Mouse (Mus musculus): Measurements from ENCODE around the gene Adap1.

The Adap1 gene

DNA sequence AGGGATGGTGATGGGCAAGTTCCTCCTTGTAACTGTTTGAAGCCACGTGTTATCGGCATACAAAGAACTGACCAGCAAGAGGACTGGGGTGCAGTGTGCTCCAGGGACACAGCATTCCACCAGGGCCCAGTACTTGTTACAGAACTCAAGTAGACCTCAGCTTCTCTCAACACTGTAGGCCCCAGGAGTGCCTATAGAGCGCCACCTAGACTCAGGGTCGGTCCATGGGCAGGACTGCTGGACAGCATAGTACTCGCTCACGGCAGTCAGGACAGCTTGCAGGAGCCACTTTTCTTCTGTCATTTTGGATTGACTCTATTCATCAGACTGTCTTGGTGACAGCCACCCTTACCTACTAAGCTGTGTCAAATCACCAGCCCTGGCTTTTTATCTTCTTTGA is 70.5 kb downstream of the Adap1 start:
- ATAC-seq (ENCODE audit: insufficient number of reproducible peaks, low FRiP score, low TSS enrichment), result no peak

DNA sequence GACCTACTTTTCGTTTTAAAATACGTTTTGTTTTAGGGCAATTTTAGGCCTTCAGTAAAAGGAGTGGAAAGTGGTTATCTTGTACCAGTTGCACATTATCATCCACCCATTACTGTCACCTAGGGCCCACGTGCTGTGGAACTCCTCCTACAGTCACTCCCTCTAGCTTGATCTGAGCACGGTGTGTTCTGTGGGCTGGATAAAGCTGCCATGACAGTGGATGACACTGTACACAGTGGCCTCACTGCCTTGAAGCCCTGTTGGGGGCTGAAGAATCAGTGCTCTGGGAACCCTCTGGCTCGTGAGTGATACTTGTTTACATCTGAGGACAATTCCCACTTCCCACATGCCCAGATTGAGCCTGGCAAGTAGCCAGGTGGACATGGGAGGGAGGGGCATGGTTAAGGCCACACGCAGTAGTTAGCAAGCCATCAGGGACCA is 72.1 kb downstream of the Adap1 start:
- no peak for ATAC-seq (ENCODE audit: insufficient number of reproducible peaks, low FRiP score, low TSS enrichment)

DNA sequence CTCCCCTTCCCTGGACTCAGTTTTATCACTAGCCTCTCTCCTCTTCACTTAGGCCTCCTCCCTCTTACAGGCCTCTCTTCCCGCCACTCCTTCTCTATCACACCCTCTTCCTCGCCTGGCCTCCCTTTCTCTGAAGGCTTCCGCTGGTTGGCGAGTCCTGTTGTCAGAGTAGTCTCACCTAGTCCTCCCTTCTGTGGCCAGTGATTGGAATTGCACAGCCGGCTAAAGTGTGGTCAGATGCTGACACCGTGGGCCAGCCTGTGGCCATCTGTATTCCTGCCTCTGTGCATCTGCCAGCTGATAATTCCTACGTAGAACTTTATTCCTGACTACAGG is 72.5 kb downstream of the Adap1 start:
- ATAC-seq (ENCODE audit: insufficient number of reproducible peaks, low FRiP score, low TSS enrichment), result peak; percentile 22; the same call in 1 of the 2 replicates

DNA sequence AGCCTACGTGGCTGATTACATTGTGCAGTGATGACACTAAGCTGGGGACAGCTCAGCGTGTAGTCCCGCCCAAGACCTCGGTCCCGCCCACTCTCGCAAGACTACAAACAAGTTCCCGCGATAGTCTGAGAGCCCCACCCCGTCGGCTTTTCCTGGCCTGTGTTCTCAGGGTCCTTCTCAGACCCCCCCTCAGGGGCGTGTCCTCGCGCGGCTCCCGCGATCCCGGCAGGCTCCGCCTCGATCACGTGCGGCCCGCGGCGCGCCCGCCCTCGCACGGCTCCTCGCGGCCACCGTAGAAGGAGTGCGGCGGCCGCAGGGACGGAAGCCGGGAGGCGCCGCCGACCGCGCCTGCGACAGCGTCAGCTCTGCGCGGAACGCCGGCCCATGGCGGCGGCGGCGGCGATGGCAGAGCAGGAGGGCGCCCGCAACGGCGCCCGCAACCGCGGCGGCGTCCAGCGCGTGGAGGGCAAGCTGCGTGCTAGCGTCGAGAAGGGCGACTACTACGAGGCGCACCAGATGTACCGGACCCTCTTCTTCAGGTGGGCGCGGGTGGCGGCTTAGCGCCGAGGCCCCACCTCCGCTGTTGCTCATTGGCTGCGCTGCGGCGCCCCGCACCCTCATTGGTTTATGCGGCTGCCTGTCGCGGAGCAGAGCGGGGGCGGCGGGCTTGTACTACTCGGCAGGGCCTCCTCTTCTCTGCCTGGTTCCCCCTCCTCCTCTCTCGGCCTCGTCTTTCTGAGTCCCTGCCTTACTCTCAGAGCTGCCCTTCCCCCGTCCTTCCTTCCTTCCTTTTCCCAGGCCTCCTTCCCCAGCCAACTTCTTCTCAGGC is 73.1 kb downstream of the Adap1 start, which contains the start of gene Get4:
Gene Get4, plus strand, starts transcription at position 244 of the 829 bp plus-strand sequence.
- peak; percentile 90 for ATAC-seq (ENCODE audit: insufficient number of reproducible peaks, low FRiP score, low TSS enrichment)

DNA sequence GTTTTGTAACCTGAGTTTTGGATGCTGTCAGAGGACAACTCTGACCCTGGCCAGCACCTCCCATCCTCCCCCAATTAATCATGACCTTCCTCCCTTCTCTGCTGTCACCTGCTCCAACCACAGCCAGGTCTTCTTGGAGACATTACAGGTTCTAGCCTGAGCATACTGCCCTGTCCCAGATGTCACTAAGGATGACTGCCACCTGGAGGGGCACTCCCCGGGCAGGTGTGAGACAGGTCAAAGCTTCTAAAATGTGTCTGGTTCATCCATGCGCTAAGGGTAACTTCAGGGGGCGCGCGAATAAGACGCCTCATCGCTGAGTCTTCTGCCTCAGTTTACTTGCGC is 73.7 kb downstream of the Adap1 start:
- ATAC-seq (ENCODE audit: insufficient number of reproducible peaks, low FRiP score, low TSS enrichment), result 0 out of 2 replicates have a peak, but pooled peaks have one; percentile 26

DNA sequence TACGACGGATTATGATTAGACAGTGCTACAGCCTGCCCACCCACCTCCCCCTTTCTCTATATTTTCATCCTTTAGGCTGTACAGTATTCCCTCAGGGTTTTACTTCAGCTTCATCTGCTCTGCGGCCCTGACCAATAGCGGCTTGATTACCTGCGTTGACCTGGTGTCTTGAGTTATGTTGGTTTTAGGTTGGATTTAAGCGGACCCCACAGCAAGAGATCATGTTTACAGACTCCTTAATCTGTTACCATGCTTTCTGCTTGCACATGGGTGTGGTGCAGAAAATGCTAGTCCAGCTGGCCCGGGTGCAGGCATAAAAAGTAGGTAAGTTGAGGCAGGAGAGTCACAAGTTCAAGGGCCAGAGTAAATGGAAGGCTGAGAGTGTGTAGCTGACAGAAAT is 74.1 kb downstream of the Adap1 start:
- no peak for ATAC-seq (ENCODE audit: insufficient number of reproducible peaks, low FRiP score, low TSS enrichment)

DNA sequence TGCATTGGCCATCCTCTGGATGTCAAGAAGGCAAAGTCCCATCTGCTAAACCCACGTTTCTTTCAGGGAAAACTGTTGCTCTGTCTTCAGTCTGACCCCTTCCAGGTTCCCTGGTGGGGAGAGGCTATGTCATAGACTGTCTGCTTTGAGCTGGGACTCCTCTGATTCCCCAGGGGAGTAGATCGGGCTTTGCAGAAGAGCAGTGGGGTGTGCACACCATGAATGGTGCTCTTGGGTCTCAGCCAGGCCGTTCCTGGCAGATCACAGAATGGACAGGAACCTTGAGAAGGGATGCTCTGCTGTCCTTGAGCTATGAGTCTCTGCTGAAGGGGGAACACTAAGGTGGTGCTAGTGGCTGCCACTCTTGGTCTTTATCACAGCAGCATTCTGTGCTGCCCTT is 76.6 kb downstream of the Adap1 start:
- no peak for ATAC-seq (ENCODE audit: insufficient number of reproducible peaks, low FRiP score, low TSS enrichment)

DNA sequence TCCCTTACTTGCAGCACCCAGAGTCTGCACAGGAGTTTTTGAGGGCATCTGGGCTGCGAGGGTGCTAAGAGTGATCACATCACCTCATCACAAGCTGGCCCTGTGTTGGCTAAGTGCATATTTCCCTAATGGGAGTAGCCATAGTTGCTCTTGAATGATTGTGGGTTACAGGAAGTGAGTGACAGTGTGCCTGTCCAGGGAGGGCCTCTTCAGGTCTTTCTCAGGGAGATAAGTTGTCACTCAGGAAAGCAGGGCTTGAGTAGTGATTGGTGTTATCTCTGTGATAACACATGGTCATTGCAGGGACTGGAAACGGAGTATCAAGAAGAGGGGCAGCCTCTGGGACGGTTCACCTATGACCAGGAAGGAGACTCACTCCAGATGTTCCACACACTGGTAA is 77.7 kb downstream of the Adap1 start:
- no peak for ATAC-seq (ENCODE audit: insufficient number of reproducible peaks, low FRiP score, low TSS enrichment)

DNA sequence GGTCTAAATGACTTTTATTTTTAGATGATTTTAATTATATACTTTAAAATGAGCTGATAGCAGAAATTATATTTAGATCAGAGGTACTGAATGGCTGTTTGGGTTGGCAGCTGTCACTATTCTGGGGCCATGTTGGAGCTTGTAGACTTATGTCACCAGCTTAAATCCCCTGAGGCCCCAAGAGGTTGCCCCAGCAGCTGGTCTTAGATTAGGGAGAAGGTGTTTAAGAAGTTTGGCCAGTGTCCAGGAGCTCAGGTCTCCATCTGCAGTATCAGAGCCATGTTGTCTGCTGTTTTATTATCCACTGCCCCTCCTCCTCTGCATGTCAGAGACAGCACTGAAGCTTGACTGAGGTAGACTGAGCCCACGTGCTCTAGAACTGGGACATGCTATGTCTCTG is 82.0 kb downstream of the Adap1 start:
- no peak for ATAC-seq (ENCODE audit: insufficient number of reproducible peaks, low FRiP score, low TSS enrichment)

DNA sequence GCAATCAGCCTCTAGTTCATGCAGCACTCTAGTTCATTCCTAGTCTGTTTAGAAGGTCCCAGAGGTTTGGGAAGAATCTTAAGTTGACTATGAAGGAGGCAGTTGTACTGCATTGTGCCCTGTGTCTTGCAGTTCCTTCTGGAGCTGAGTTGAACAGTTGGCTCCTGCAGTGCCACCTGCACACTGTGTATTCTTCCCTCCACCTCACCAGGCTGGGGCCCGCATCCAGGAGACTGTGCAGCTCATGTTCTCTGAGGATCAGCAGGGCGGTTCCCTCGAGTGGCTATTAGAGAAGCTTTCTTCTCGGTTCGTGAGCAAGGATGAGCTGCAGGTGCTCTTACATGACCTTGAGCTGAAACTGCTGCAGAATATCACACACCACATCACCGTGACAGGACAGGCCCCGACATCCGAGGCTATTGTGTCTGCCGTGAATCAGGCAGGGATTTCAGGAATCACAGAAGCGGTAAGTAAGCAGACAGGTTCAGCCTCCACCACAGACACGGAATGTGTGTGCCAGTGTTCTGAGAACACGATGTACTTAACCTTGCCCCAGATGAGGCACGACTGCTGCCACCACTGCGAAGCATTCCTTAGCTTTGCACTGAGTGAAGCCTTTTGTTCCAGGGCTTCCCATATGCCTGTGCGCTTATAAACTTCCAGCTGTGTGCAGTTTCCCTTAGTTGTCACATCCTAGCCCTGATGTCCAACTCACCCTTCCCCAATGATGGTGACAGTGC is 84.2 kb downstream of the Adap1 start:
- ATAC-seq (ENCODE audit: insufficient number of reproducible peaks, low FRiP score, low TSS enrichment), result no peak

DNA sequence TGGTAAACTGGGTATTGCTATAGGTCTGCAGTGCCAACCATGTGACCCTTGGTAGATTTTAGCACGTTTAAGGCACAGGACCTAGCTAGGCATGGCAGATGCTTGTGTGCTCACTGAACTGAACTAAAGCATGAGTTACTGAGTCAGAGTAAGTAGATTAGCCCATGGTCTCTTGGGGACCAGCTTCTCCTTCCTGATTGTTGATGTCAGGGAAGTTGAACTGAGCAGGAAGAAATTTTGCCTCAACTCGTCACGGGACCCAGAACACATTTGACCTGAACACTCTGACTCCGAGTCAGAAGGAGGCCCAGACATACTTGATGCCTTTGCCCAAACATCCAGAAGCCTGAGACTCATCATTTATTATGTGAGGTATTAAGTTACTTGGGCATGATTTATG is 88.0 kb downstream of the Adap1 start:
- no peak for ATAC-seq (ENCODE audit: insufficient number of reproducible peaks, low FRiP score, low TSS enrichment)

DNA sequence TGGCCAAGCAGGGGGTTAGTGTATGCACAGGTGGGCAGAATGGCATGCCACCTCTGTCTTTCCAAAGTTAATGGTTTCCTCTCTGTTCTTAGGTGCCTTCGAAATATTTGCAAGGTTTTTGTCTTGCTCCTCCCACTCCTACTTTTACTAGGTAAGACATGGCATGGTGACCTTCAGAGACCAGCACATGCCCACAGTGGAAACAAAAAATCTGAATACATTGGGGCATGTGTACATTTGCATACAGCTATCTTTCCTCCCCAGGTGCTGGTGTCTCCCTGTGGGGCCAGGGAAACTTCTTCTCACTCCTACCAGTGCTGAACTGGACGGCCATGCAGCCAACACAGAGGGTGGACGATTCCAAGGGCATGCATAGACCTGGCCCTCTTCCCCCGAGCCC is 91.0 kb downstream of the Adap1 start:
- no peak for ATAC-seq (ENCODE audit: insufficient number of reproducible peaks, low FRiP score, low TSS enrichment)

DNA sequence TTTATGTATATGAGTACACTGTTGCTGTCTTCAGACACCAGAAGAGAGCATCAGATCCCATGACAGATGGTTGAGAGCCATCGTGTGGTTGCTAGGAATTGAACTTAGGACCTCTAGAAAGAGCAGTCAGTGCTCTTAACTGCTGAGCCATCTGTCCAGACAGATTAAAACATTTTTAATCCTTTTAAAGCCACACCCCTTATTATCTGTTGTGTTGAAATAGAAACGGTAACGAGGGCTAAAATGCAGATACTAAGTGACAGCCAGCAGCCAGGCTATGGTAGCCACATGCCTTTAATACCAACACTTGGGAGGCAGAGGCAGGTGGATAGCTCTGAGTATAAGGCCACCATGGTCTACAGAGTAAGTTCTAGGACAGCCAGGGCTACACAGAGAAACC is 93.3 kb downstream of the Adap1 start:
- no peak for ATAC-seq (ENCODE audit: insufficient number of reproducible peaks, low FRiP score, low TSS enrichment)

DNA sequence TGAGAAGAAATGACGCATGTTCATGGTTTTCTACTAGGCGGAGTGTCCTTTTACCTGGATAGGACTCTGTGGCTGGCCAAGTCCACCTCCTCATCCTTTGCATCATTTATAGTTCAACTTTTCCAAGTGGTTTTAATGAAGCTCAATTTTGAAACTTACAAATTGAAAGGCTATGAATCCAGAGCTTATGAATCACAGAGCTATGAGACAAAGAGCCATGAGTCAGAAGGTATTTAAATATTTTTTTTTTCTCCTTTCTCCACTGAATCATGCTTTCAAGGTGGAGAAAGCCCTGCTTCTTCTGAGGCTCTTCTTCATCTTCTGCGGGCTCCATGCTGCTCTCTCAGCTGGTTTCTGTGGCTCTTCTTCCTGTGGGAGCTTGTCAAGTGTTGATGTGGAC is 95.7 kb downstream of the Adap1 start:
- ATAC-seq (ENCODE audit: insufficient number of reproducible peaks, low FRiP score, low TSS enrichment), result no peak

DNA sequence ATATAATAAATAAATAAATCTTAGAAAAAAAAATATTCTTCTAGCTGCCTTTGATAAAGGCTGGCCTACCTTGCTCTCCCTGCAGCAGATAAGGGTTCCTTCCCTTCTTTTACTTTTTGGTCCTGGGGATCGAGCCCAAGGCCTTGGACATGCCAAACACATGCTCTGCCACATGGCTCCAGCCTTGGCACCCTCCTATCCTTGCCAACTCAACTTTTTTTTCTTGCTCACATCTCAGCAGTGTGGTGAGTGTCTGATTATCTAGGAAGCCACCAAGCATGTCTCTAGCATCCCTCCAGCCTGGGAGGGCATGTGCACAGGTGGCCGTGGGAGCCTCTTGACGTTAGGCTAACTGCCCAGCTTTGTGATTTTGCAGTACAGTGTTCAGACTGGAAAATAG is 97.1 kb downstream of the Adap1 start:
- ATAC-seq (ENCODE audit: insufficient number of reproducible peaks, low FRiP score, low TSS enrichment), result no peak

DNA sequence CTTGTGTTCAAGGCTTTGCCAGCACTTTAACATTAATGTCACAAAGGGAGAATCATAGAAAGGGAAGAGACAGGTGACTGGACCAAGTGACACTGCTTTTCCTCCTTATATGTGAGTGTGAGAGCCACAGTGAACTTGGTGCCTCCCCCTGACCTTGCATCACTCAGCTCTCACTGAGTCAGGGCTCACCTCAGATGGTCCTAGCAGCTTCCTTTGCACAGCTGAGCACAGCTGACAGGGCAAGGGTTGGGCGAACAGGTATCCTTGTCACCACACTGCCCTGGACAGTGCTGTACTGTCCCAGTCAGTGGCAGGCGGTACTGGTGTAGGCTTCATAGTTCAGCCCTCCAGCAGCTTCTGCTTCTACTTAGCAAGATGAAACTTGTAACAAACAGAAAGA is 97.8 kb downstream of the Adap1 start:
- no peak for ATAC-seq (ENCODE audit: insufficient number of reproducible peaks, low FRiP score, low TSS enrichment)

DNA sequence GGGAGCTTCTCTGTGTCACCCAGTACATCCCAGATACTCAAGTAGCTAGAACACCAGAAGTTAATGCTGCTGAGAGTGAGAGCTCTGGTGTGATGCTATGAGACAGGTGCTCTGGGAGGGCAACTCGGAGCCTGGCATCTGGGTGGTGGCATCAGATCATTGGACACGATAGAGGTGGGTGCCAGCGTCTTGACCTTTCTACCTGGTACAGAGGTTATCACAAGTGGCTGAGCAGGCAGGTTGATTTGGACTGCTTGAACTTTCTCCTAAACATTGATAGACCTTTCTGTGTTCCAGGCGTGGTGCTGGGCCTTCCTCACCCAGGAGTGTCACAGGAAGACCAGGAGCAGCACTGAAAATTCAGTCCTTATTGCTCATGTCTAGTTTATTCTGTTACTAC is 98.2 kb downstream of the Adap1 start:
- no peak for ATAC-seq (ENCODE audit: insufficient number of reproducible peaks, low FRiP score, low TSS enrichment)

DNA sequence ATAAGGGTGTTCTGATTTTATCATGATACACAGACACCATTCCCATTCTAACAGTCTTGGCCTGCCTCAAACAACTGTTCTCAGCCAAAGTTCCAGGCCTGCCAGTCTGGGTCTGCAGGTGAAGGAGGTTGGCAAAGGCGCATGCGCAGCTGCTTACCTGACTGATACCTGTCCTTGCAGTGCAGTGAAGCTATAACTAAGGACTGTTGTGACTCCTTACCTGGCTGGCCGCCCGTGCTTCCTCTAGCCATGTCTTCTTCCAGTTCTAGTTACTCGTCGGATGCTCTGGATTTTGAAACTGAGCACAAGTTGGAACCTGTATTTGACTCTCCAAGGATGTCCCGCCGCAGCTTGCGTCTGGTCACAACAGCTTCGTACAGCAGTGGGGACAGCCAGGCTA is 102.1 kb downstream of the Adap1 start:
- ATAC-seq (ENCODE audit: insufficient number of reproducible peaks, low FRiP score, low TSS enrichment), result no peak
